Mouse (Mus musculus): Measurements from ENCODE around the gene Dcdc2c. TPM values are rescaled to one million over a fixed set of nuclear protein-coding genes. Genes with fewer than 3 reads are reported as not detected.

Gene Dcdc2c
- polyA plus RNA-seq (2012; rRNA removed; ENCODE audit: low replicate concordance): not detected in 2 replicates

DNA sequence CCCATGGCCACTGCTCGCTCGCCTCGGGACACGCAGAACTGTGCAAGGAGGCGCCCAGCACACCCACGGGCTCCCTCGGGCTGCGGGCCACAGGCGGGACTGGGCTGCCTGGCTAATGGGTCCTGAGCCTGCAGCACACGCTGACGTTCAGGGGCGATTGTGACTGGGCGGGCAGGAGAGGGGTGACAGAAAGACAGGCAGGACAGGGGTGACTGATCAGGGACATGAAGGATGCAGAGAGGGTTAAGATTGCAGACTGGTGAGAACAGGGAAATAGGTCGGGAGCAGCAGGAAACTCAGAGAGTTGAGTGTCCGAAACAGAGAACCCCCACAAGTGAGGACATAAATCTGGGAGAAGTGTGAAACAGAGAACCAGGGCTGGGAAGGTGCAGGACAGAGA, at the start of gene Dcdc2c:
Gene Dcdc2c (minus strand): TSS at position 101 of the 400 bp plus-strand sequence.

DNA sequence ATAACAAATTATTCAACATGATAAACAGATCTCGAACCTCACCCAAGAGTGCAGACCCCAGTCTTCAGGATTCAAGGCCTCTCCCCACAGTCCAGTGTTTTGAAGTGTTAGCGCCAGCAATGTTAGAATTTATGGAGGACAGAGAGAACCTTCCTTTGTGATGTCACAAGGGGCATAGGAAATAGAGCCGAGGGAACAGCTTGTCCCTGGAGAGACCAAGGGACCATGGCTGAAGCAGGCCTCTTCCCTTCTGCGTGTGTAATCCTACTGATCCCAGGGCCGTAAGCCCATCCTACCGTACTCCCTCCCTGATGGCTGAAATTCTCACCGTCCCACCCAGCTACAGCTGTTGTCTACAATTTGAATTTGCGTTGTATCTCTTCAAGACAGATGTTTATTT, 30.2 kb upstream of the Dcdc2c start, which contains the start of gene Allc:
Gene Allc (minus strand): TSS at position 101 of the 400 bp plus-strand sequence.

Other genes with a start within 250 kb of the Dcdc2c start
- not detected in 2 replicates for gene Allc, start 30.1 kb upstream of the Dcdc2c start, polyA plus RNA-seq (2012; rRNA removed; ENCODE audit: low replicate concordance)
- 0.17 and 0.37 TPM in 2 replicates for gene Colec11, start 71.0 kb upstream of the Dcdc2c start, polyA plus RNA-seq (2012; rRNA removed; ENCODE audit: low replicate concordance)
- gene Rps7, start 83.6 kb upstream of the Dcdc2c start, polyA plus RNA-seq (2012; rRNA removed; ENCODE audit: low replicate concordance): 67.7 and 104 TPM in 2 replicates
- 2.6 and 4.4 TPM in 2 replicates for gene Rnaseh1, start 97.2 kb upstream of the Dcdc2c start, polyA plus RNA-seq (2012; rRNA removed; ENCODE audit: low replicate concordance)
- 2.1 and 3.8 TPM in 2 replicates for gene Adi1, start 122.8 kb upstream of the Dcdc2c start, polyA plus RNA-seq (2012; rRNA removed; ENCODE audit: low replicate concordance)
- 7.9 and 12.7 TPM in 2 replicates for gene Trappc12, start 198.1 kb upstream of the Dcdc2c start, polyA plus RNA-seq (2012; rRNA removed; ENCODE audit: low replicate concordance)
- 22.2 and 32.5 TPM in 2 replicates for gene Eipr1, start 199.4 kb upstream of the Dcdc2c start, polyA plus RNA-seq (2012; rRNA removed; ENCODE audit: low replicate concordance)